Mouse (Mus musculus): ENCODE measurements around the gene Vsir.

DNA sequence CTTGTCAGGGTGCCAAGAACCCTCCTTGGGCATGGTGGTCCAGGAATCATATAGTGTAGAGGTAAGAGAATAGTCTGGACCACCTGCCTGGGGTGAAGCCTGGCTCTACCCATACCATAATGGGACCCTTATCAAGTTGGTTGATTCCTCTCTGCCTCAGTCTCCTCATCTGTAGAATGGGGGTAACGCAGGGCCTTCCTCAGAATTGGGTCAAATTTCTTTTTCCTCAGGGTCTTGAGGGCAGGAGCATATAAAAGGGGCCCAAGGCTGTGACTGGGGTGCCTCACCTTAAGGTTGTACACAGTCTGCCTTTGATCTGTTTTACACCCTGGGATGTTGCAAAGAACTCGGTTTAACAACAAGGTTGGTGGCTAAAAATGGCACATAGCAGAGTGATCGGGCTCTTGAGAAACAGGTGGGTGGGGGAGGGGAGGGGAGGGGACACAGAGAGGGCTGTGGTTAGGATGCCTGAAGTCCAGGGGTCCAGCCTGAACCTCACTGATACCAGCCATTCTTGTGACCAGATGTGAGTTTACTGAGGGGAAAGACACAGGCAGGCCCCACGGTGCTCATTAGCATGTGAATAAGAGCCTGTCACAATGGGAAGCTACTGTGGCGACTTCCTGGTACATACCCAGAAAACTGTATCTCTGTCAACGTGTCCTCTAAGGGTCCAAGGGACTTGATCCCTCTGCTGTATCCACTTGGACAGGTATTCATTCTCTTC lies 43.7 kb downstream of the Vsir start:
- TF ChIP-seq CTCF (IDR thresholded peaks at IDR 0.05; ENCODE audit: control insufficient read depth, insufficient read depth, low read length) (no peak), POLR2A (IDR thresholded peaks at IDR 0.05; ENCODE audit: borderline replicate concordance, control insufficient read depth, low read depth, low read length) (no peak)

Data from bone marrow, adult 2 months (tissue).